Mouse (Mus musculus) kidney, embryonic 15.5 days (tissue): Measurements from ENCODE around the gene Fibin. TPM values are rescaled to one million over a fixed set of nuclear protein-coding genes. Genes with fewer than 3 reads are reported as not detected.

ENCODE experiments used
- ATAC-seq: fragments of 200-750 bp; cut with Nextera tagmentation; replicated peaks from 2 replicates; pipeline ENCODE4 v1.8.0; 2017; ENCODE audit warnings: moderate TSS enrichment; ENCODE audit not compliant: low FRiP score
- H3K27ac ChIP-seq: fragments of 300-500 bp; sonication (generic); 2 replicates; pipeline ENCODE4 v1.5.1; 2015; ENCODE audit warnings: mild to moderate bottlenecking, inconsistent platforms
- H3K27me3 ChIP-seq: fragments of 300-500 bp; sonication (generic); 2 replicates; pipeline ENCODE4 v1.6.1; 2015; ENCODE audit warnings: inconsistent platforms
- H3K36me3 ChIP-seq: fragments of 300-500 bp; sonication (generic); 2 replicates; pipeline ENCODE4 v1.6.1; 2015; ENCODE audit warnings: inconsistent platforms
- H3K4me1 ChIP-seq: fragments of 300-500 bp; sonication (generic); 2 replicates; pipeline ENCODE4 v1.6.1; 2015; ENCODE audit warnings: inconsistent platforms
- H3K4me2 ChIP-seq: fragments of 300-500 bp; sonication (generic); 2 replicates; pipeline ENCODE4 v1.6.1; 2015; ENCODE audit warnings: moderate library complexity, mild to moderate bottlenecking, inconsistent platforms
- H3K4me3 ChIP-seq: fragments of 300-500 bp; sonication (generic); replicated peaks from 2 replicates; pipeline ENCODE4 v1.5.1; 2015; ENCODE audit warnings: mild to moderate bottlenecking, inconsistent platforms
- H3K9ac ChIP-seq: fragments of 300-500 bp; sonication (generic); 2 replicates; pipeline ENCODE4 v1.6.1; 2015; ENCODE audit warnings: mild to moderate bottlenecking, inconsistent platforms
- H3K9me3 ChIP-seq: fragments of 300-500 bp; sonication (generic); replicated peaks from 2 replicates; pipeline ENCODE4 v1.6.1; 2016; ENCODE audit warnings: inconsistent platforms
- WGBS: fragments of 180-500 bp; shearing (Covaris S2); methylation state at CpG from one replicate; pipeline ENCODE4 v1.1.7; 2015; ENCODE audit warnings: mixed read lengths; 5-methylcytosine and 5-hydroxymethylcytosine counted together
- polyA plus RNA-seq: library from polyadenylated mRNA; unstranded; fragments of >200 nt; fragmentation: Nextera tagmentation; extraction: Ambion mirVana; gene quantifications from 2 replicates; pipeline ENCODE4 v1.2.1, GENCODE M21; 2015

The Fibin gene
- polyA plus RNA-seq, 1 experiment from 2014 or later, result 24.0 TPM

DNA sequence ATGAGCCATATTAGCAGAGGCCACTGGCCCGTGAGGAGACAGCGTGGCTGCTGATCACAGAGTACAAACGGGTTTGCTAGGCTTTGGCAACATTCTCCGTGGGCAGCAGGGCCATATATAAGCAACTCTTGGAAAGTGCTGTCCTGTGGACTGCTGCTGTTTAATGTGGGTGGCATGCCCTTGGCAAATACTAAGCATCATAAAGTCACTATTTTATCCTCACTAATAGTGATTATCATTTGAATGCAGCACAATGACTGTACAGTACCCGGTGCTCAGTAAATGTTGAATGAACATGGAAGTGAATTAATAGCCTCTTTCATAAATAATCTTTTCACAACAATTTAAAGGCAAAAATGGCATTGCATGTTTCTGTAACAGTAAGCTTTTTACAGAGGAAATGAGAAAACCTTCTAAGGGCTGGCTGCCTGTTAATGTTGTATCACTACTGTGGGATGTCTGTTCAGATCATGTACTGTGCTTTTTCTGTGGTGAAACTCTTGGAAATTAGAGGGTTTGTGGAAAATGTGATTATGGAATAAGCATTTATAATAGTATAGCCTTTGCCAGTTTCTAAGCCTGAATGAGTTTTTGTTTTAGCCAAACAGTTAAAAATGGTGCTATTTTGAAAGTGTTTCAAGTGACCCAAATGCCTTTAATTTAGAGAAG is 9.5 kb downstream of the Fibin start:
- H3K4me3 ChIP-seq, result no peak overlapping the region
- no peak overlapping the region for H3K27ac ChIP-seq
- no peak for ATAC-seq
- no peak overlapping the region for H3K4me2 ChIP-seq
- 86% methylated on average over 5 of the region's 5 CpGs for WGBS
- H3K9ac ChIP-seq, result no peak overlapping the region
- no peaks in the 10 kb centered on the region for H3K27me3 ChIP-seq
- H3K9me3 ChIP-seq, result no peaks in the 10 kb centered on the region
- H3K36me3 ChIP-seq, result no peaks in the 10 kb centered on the region
- H3K4me1 ChIP-seq, result no peaks in the 10 kb centered on the region

DNA sequence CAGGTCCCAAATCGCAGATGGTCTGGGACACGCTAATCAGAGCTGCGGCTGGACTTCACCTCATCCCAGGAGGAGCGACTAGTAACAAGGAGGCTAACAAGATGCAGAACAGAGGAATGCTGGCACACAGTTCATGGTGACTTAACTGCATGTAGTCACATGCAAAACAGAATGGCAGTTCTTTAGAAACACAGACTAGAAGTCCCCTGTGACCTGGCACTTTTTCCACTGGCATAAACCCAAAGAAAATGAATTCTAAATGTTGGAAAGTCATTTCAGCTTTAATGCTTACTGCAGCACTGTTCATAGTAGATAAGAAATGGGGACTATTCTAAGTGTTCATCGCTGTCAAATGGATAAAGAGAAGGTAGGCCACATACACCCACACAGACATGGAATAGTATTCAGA is 11.1 kb downstream of the Fibin start:
- Histone ChIP-seq H3K9me3 (no peaks in the 10 kb centered on the region), H3K4me2 (no peak overlapping the region), H3K27me3 (no peaks in the 10 kb centered on the region), H3K4me3 (no peak overlapping the region), H3K27ac (no peak overlapping the region), H3K9ac (no peak overlapping the region), H3K36me3 (no peaks in the 10 kb centered on the region), H3K4me1 (no peaks in the 10 kb centered on the region)
- no peak for ATAC-seq
- 72% methylated on average over 5 of the region's 5 CpGs for WGBS

DNA sequence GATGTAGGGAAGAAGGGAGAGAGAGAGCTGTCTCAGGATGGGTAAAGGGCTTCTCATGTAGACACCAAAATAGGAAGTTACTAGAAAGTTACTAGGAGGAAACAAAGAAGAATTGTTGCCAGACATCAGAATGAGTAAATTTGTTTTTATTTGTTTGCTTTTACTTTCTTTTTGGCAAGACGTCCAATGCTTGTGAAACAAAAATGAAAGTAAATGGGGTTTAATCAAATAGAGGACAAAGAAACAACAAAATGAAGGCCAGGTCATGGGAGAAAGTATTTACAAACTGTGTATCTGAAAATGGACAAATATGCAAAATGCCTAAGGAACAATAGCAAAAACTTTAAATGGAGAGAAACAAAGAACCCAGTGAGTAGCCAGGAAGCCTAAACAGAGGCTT is 11.6 kb downstream of the Fibin start:
- no peak for ATAC-seq
- 76% methylated on average over 1 of the region's 1 CpGs for WGBS

DNA sequence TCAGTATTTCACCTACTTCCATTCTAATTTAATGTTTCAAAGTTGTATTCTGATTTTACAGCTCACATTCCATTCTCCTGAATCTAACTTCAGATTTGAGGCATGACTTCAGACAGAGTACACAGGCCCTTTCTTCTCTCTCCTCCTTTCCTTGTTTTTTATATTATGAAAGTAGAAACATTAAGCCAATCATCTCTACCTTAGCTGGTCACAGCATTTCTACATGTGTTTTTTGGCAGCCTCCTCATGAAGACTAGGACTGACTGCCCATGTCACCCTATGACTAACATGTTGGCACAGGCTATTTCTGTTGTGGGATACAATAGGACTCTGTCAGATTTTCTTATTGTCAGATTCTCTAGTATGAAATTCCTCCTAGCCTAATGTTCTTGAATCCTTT is 34.0 kb downstream of the Fibin start:
- Histone ChIP-seq H3K9ac (no peak overlapping the region), H3K4me3 (no peak overlapping the region), H3K4me2 (no peak overlapping the region), H3K4me1 (no peaks in the 10 kb centered on the region), H3K36me3 (no peaks in the 10 kb centered on the region), H3K9me3 (no peaks in the 10 kb centered on the region), H3K27me3 (no peaks in the 10 kb centered on the region), H3K27ac (no peak overlapping the region)
- ATAC-seq, result no peak

More for the DNA sequence above, 11.6 kb downstream of the Fibin start:
- Histone ChIP-seq H3K9me3 (no peaks in the 10 kb centered on the region), H3K4me1 (no peaks in the 10 kb centered on the region), H3K4me3 (no peak overlapping the region), H3K4me2 (no peak overlapping the region), H3K27ac (no peak overlapping the region), H3K9ac (no peak overlapping the region), H3K27me3 (no peaks in the 10 kb centered on the region), H3K36me3 (no peaks in the 10 kb centered on the region)

DNA sequence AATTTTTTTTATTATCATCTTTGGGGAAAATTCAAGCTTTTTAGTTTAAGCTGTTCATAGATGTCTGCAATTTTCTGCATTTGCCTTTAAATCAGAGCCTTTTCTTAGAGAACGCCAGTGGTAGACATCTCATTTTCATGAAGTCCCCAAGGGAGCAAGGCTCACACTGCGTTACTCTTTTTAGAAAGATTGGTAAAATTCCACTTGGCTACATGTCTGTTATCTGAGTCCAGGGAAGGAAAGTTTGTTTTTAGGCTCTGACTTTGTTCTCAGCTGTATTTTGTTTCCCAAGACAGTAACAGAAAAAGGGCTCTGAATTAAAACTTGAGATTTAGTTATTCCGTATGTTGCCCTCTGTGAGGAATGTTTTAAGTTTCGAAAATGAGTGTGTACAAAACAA is 43.0 kb downstream of the Fibin start:
- no peak overlapping the region for H3K27ac ChIP-seq
- ATAC-seq, result no peak
- H3K9me3 ChIP-seq, result no peaks in the 10 kb centered on the region
- 65% methylated on average over 4 of the region's 4 CpGs for WGBS
- H3K9ac ChIP-seq, result no peak overlapping the region
- no peak overlapping the region for H3K4me2 ChIP-seq
- no peak overlapping the region for H3K4me3 ChIP-seq
- H3K4me1 ChIP-seq, result no peaks in the 10 kb centered on the region
- H3K36me3 ChIP-seq, result no peaks in the 10 kb centered on the region
- H3K27me3 ChIP-seq, result no peaks in the 10 kb centered on the region

DNA sequence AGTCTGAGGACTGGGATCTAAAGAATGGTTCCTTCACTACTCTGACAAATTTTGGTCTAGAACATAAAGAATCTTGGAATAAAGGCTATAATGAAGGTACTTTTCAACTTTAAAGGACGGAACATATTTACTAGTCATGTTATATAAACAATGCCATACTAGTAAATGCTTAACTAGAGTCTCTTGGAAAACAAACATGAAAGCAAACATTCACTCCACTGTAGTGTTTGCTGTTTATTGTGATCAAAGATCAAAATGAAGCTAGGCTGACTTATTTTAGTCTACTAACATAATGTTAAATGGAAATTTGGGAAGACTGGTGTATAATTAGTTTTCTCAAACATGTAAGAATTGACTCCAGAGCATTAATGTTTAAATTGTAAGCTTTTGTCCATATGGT is 43.7 kb downstream of the Fibin start:
- Histone ChIP-seq H3K9me3 (no peaks in the 10 kb centered on the region), H3K27ac (no peak overlapping the region), H3K27me3 (no peaks in the 10 kb centered on the region), H3K9ac (no peak overlapping the region), H3K4me1 (no peaks in the 10 kb centered on the region), H3K36me3 (no peaks in the 10 kb centered on the region), H3K4me3 (no peak overlapping the region), H3K4me2 (no peak overlapping the region)
- 82% methylated on average over 1 of the region's 1 CpGs for WGBS
- no peak for ATAC-seq

DNA sequence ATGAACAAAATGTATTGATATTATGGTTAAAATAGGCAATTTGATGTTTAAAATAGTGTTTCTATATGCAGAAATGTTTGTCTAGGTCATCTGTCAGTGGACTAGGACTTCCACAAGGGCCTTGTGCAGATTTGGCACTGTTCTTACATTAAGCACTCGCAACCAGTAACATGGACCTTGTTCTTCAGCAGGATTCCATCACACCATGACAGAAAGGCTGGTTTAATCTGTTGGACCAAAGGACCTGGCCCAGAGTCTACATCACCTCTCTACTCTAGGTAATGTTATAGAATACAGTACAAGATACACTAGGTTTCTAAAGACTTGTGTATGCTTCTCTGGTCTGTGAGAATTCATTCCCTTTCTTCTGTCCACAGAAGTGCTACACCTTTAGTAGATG is 44.3 kb downstream of the Fibin start:
- WGBS, result 97% methylated on average over 1 of the region's 1 CpGs
- no peak overlapping the region for H3K9ac ChIP-seq
- H3K4me1 ChIP-seq, result no peaks in the 10 kb centered on the region
- no peaks in the 10 kb centered on the region for H3K9me3 ChIP-seq
- no peak for ATAC-seq
- H3K4me3 ChIP-seq, result no peak overlapping the region
- no peaks in the 10 kb centered on the region for H3K36me3 ChIP-seq
- no peaks in the 10 kb centered on the region for H3K27me3 ChIP-seq
- no peak overlapping the region for H3K4me2 ChIP-seq
- no peak overlapping the region for H3K27ac ChIP-seq

DNA sequence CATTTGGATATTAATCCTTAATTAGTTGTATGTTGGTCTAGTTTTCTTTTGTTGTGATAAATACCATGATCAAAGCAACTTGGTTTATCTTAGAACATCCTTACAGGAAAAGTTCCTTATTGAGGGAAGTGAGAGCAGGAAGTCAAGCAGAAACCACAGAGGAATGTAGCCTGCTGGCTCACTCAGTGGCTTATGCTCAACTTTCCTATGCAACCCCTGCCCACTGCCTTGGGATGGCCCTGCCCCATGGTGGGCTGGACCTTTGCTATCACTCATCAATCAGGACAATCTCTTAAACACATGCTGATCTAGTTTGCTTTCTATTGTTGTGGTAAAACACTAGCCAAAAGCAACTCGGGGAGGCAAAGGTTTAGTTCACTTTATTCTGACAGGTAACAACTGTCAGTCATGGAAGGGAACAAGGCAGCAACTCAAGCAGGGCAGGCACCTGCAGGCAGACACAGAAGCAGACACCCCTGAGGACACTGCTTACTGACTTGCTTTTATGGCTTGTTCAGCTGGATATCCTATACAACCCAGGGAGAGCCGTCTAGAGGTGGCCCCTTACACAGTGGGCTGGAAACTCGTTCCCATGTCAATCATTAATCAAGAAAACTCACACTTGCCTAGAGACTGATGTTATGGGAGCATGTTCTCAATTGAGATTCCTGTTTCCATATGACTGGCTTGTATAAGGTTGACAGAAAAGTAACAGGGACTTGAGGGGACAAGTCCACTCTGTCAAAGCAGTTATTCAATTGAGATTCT is 46.7 kb downstream of the Fibin start:
- Histone ChIP-seq H3K4me1 (no peaks in the 10 kb centered on the region), H3K27ac (no peak overlapping the region), H3K4me2 (no peak overlapping the region), H3K4me3 (no peak overlapping the region), H3K27me3 (no peaks in the 10 kb centered on the region), H3K9ac (no peak overlapping the region), H3K9me3 (no peaks in the 10 kb centered on the region), H3K36me3 (no peaks in the 10 kb centered on the region)
- 26% methylated on average over 3 of the region's 3 CpGs for WGBS
- peak; percentile 93 for ATAC-seq

DNA sequence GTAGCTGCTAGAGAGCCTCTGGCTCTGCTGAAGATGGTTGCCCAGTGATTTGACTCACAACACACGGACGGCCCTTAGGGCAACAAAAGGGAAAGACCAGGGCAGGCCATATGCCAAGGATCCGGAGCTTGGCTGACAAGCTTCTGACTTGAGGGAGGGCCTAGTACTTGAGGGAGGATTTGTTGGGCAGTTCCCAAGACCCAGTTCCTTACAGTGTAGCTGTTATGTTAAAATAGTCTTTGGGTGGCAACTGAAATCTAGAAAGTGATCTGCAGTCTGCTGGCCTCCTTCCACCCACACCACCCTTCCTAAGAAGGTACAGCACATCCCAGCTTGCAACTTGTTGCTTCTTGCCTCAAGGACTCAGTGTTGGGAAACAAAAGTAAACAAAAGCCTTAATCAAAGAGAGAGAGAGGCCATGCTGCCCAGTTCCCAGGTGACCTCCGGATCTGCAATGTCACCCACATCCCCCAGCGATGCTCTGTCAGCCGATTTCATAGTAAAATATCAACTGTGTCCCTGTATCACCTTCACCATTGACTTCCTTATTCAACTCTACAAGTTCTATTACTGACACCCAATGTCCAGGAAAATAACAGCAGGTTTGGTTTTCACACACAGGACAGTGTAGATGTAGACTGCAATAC is 48.4 kb downstream of the Fibin start, which contains the start of gene Bbox1:
Gene Bbox1 (minus strand): TSS at position 52 of the 647 bp plus-strand sequence.
- H3K4me1 ChIP-seq, result no peaks in the 10 kb centered on the region
- H3K27ac ChIP-seq, result no peak within 1 kb of the TSS
- H3K27me3 ChIP-seq, result no peaks in the 10 kb centered on the region
- no peak within 1 kb of the TSS for H3K9ac ChIP-seq
- no peaks in the 10 kb centered on the region for H3K9me3 ChIP-seq
- WGBS, result 78% methylated on average over 6 of the region's 6 CpGs
- no peak within 1 kb of the TSS for H3K4me3 ChIP-seq
- H3K4me2 ChIP-seq, result no peak within 1 kb of the TSS
- no peaks in the 10 kb centered on the region for H3K36me3 ChIP-seq
- ATAC-seq, result no peak

DNA sequence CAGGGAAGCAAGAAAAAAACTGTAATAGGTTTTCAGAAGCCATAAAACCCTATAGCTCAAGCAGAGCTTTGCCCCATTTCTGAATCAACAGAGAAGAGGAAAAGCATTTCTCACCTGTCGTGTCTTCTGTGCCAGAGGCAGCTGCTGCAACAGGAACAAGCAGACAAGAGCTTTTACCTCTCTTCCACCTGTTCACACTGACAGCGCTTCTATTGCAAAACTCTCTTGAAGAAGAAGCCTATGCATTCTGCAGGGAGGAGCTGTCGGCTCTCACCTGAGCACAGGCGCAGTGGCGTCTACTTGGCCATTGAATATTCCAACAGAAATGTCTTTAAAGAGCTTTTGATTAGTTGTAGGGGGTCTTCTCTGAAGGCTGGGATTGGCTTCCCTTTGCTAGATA is 48.9 kb downstream of the Fibin start:
- ATAC-seq, result no peak
- no peaks in the 10 kb centered on the region for H3K4me1 ChIP-seq
- H3K4me2 ChIP-seq, result no peak overlapping the region
- no peak overlapping the region for H3K27ac ChIP-seq
- H3K36me3 ChIP-seq, result no peaks in the 10 kb centered on the region
- 89% methylated on average over 5 of the region's 5 CpGs for WGBS
- H3K9me3 ChIP-seq, result no peaks in the 10 kb centered on the region
- H3K4me3 ChIP-seq, result no peak overlapping the region
- H3K27me3 ChIP-seq, result no peaks in the 10 kb centered on the region
- no peak overlapping the region for H3K9ac ChIP-seq

DNA sequence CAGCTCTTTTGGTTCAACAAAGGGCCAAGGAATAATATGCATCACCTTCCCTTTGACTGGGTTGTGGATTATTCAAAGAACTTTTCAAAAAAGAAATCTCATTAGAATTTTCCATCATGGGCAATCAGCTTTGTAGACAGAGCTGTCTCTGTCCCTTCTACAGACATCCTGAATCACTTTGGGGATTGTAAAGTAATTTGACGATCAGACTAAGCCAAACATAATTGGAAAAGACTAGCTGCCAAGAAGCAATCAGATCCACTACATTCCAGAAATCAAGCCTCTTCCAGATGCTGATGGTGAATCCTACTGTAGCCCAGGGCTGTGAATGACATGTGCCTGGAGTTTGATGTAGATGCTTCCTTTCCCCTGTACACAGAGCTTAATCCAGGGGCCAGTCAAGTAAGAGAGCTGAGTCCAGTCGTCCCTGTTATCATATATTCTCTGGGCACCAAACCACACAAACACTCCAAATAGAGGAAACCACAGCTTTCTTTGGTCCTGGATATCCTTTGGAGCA is 49.6 kb downstream of the Fibin start:
- no peaks in the 10 kb centered on the region for H3K4me1 ChIP-seq
- H3K4me3 ChIP-seq, result no peak overlapping the region
- no peaks in the 10 kb centered on the region for H3K36me3 ChIP-seq
- H3K27me3 ChIP-seq, result no peaks in the 10 kb centered on the region
- no peaks in the 10 kb centered on the region for H3K9me3 ChIP-seq
- H3K9ac ChIP-seq, result no peak overlapping the region
- no peak overlapping the region for H3K27ac ChIP-seq
- no peak for ATAC-seq
- H3K4me2 ChIP-seq, result no peak overlapping the region
- 66% methylated on average over 2 of the region's 2 CpGs for WGBS
